Mouse (Mus musculus): ENCODE data around the gene Pbx4.

Pbx4 gene

GRCm38 (mm10) chr8:69876967-69877366 is 44.7 kb downstream of the Pbx4 start:
- no peak for TF ChIP-seq GATA4 (IDR thresholded peaks at IDR 0.05; ENCODE audit: insufficient replicate concordance, low read length)

- TF ChIP-seq GATA4 (IDR thresholded peaks at IDR 0.05; ENCODE audit: insufficient replicate concordance, low read length) = no peak
Measured at GRCm38 (mm10) chr8:69877396-69877795, 45.1 kb downstream of the Pbx4 start.

- TF ChIP-seq GATA4 (IDR thresholded peaks at IDR 0.05; ENCODE audit: insufficient replicate concordance, low read length) = no peak
Measured at GRCm38 (mm10) chr8:69877992-69878391, 45.7 kb downstream of the Pbx4 start.

- no peak for TF ChIP-seq GATA4 (IDR thresholded peaks at IDR 0.05; ENCODE audit: insufficient replicate concordance, low read length)
Measured at GRCm38 (mm10) chr8:69879678-69880077, 47.4 kb downstream of the Pbx4 start.

GRCm38 (mm10) chr8:69880841-69881240 is 48.5 kb downstream of the Pbx4 start:
- no peak for TF ChIP-seq GATA4 (IDR thresholded peaks at IDR 0.05; ENCODE audit: insufficient replicate concordance, low read length)

GRCm38 (mm10) chr8:69881261-69881865 is 49.1 kb downstream of the Pbx4 start:
- TF ChIP-seq GATA4 (IDR thresholded peaks at IDR 0.05; ENCODE audit: insufficient replicate concordance, low read length) = no peak

GRCm38 (mm10) chr8:69882021-69882756 is 49.9 kb downstream of the Pbx4 start:
- no peak for TF ChIP-seq GATA4 (IDR thresholded peaks at IDR 0.05; ENCODE audit: insufficient replicate concordance, low read length)

GRCm38 (mm10) chr8:69882833-69883600 is 50.7 kb downstream of the Pbx4 start:
- no peak for TF ChIP-seq GATA4 (IDR thresholded peaks at IDR 0.05; ENCODE audit: insufficient replicate concordance, low read length)

GRCm38 (mm10) chr8:69884141-69884540 is 51.9 kb downstream of the Pbx4 start:
- no peak for TF ChIP-seq GATA4 (IDR thresholded peaks at IDR 0.05; ENCODE audit: insufficient replicate concordance, low read length)

GRCm38 (mm10) chr8:69887289-69888243 is 55.3 kb downstream of the Pbx4 start, which contains the start of gene Cilp2:
Cilp2 (minus strand) TSS chr8:69887687.
- no peak for TF ChIP-seq GATA4 (IDR thresholded peaks at IDR 0.05; ENCODE audit: insufficient replicate concordance, low read length)

GRCm38 (mm10) chr8:69888244-69888866 is 56.1 kb downstream of the Pbx4 start:
- TF ChIP-seq GATA4 (IDR thresholded peaks at IDR 0.05; ENCODE audit: insufficient replicate concordance, low read length) = no peak

GRCm38 (mm10) chr8:69888902-69889301 is 56.6 kb downstream of the Pbx4 start:
- TF ChIP-seq GATA4 (IDR thresholded peaks at IDR 0.05; ENCODE audit: insufficient replicate concordance, low read length) = no peak

- TF ChIP-seq GATA4 (IDR thresholded peaks at IDR 0.05; ENCODE audit: insufficient replicate concordance, low read length) = no peak
Measured at GRCm38 (mm10) chr8:69890813-69891241, 58.5 kb downstream of the Pbx4 start.

GRCm38 (mm10) chr8:69893863-69894262 is 61.6 kb downstream of the Pbx4 start:
- TF ChIP-seq GATA4 (IDR thresholded peaks at IDR 0.05; ENCODE audit: insufficient replicate concordance, low read length) = no peak
